Mouse (Mus musculus) kidney, postnatal 25 days (tissue): ENCODE measurements around the gene Fibin.

Experiments
- DNase-seq, 2 experiments: peaks; one replicate each; pipeline ENCODE4 v3.0.0; 2021; ENCODE audit warnings: mixed read lengths in 2 of 2

The Fibin gene

DNA sequence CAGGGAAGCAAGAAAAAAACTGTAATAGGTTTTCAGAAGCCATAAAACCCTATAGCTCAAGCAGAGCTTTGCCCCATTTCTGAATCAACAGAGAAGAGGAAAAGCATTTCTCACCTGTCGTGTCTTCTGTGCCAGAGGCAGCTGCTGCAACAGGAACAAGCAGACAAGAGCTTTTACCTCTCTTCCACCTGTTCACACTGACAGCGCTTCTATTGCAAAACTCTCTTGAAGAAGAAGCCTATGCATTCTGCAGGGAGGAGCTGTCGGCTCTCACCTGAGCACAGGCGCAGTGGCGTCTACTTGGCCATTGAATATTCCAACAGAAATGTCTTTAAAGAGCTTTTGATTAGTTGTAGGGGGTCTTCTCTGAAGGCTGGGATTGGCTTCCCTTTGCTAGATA is 48.9 kb downstream of the Fibin start:
- no peak for DNase-seq

DNA sequence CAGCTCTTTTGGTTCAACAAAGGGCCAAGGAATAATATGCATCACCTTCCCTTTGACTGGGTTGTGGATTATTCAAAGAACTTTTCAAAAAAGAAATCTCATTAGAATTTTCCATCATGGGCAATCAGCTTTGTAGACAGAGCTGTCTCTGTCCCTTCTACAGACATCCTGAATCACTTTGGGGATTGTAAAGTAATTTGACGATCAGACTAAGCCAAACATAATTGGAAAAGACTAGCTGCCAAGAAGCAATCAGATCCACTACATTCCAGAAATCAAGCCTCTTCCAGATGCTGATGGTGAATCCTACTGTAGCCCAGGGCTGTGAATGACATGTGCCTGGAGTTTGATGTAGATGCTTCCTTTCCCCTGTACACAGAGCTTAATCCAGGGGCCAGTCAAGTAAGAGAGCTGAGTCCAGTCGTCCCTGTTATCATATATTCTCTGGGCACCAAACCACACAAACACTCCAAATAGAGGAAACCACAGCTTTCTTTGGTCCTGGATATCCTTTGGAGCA is 49.6 kb downstream of the Fibin start:
- DNase-seq, result no peak
